Mouse (Mus musculus) lung, adult 2 months (tissue): Measurements from ENCODE around the gene Fam126a. TPM values are rescaled to one million over a fixed set of nuclear protein-coding genes. Genes with fewer than 3 reads are reported as not detected.

Source experiments
- DNase-seq: peaks from one replicate; pipeline ENCODE4 v3.0.0; 2022
- H3K4me1 ChIP-seq: fragments of 200-500 bp; 2 replicates; pipeline ENCODE4 v1.6.1; 2011; ENCODE audit warnings: low read length; ENCODE audit not compliant: control insufficient read depth, insufficient read depth
- H3K4me3 ChIP-seq: fragments of 200-500 bp; replicated peaks from 2 replicates; pipeline ENCODE3; 2011; ENCODE audit warnings: low read depth, mild to moderate bottlenecking, control low read depth, low read length; ENCODE audit errors: extremely low read depth
- CTCF ChIP-seq: fragments of 200-500 bp; IDR thresholded peaks from 2 replicates; pipeline ENCODE4 v1.5.1; 2011; ENCODE audit warnings: mild to moderate bottlenecking, low read length, control low read depth; ENCODE audit not compliant: insufficient read depth
- POLR2A ChIP-seq: fragments of 200-500 bp; IDR thresholded peaks from 2 replicates; pipeline ENCODE4 v1.6.1; 2011; ENCODE audit warnings: low read depth, mild to moderate bottlenecking, control low read depth, low read length, borderline replicate concordance; ENCODE audit errors: extremely low read depth
- WGBS: fragments of 180-500 bp; shearing (Covaris S2); methylation state at CpG from one replicate; pipeline ENCODE4 v1.1.7; 2018; 5-methylcytosine and 5-hydroxymethylcytosine counted together
- polyA plus RNA-seq: library from polyadenylated mRNA; depleted of rRNA; stranded (reverse); fragments of >200 nt; gene quantifications from 2 replicates; pipeline ENCODE4 v1.2.3, GENCODE M21; 2012

Fam126a gene
- polyA plus RNA-seq, 1 experiment, result 7.8 TPM

DNA sequence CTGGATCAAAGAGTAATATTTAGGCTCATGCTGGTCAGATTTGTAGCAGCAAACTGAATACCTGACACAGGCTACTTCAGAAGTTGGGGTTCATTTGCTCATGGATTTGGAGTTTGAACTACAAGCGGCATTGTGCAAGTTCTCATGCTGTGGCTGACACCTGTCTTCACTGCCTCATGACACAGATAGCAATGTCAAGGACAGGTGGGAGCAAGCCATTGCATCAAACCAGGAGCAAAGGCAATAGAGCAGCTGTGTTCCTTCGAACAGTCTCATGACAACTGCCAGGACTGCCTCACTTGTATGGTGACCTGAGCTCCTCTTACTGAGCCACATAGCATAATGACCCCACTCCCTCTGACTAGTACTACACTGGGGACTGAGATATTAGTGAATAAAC, 12.9 kb upstream of the Fam126a start:
- peaks cover 4% of the 10 kb centered on the region for H3K4me1 ChIP-seq
- no peak for DNase-seq
- H3K4me3 ChIP-seq, result no peak overlapping the region
- 87% methylated on average over 2 of the region's 2 CpGs for WGBS
- TF ChIP-seq POLR2A, result no peak
- TF ChIP-seq CTCF, result no peak

DNA sequence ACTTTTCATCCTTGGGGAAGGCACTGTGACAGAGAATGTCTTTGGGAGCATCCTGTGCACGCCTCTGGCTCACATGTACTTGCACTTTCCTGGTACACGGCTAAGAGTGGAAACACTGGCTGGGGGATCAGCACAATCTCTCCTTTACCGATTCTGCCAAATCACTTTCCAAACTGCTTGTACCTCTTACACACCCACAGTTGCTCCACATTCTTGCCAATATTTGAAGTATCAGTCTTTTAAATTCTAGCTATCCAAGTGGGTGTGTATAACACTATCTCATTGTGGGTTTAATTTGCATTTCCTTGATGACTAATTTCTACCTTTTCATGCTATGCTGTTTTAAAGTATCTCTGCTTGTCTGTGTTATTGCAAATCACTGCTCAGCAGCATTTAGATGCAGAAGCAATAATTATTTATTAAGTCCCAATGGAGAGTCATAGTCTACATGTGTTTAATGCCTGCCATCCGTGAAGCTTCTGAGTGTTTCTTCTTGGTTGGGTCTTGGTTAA, 10.9 kb upstream of the Fam126a start:
- H3K4me3 ChIP-seq, result no peak overlapping the region
- WGBS, result 78% methylated on average over 4 of the region's 4 CpGs
- peaks cover 4% of the 10 kb centered on the region for H3K4me1 ChIP-seq
- TF ChIP-seq POLR2A, result no peak
- TF ChIP-seq CTCF, result no peak
- no peak for DNase-seq

DNA sequence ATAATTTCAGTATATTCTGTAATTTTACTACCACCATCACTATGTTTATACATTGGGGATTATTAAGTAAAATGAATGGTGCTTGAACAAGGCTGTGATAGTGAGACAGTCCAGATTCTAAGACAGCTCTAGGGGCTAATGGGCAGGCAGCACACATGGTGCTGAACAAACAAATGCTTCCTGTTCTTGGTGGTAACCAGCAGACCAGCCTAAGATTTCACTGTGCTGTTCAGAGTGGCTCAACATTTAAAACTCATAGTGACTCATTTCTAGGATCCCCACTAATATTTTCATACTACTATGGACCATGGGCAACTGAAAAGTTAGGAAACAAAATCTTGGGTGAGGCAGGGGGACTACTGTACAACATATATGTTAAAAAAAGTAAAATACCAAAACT, 10.1 kb upstream of the Fam126a start:
- peaks cover 4% of the 10 kb centered on the region for H3K4me1 ChIP-seq
- DNase-seq, result no peak
- no peak for TF ChIP-seq POLR2A
- H3K4me3 ChIP-seq, result no peak overlapping the region

DNA sequence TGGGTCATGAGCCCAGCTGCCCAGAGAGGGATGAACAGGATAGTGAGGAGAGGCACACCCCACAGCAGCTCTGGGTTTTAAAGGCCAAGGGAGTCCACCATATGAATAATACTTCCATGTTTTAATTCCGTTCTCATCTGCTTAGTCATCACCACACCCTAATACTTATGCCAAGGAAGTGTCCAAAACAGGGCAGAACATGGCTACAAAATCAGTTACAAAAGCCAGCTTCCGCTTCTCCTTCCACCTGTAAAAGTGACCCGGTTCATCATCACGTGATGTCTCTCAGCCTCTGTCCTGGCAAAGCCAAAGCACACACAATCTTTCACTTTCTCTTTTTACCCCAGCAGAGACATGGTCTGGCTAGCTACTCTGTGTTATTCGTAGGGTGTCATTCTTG, 8.9 kb upstream of the Fam126a start:
- WGBS, result 36% methylated on average over 5 of the region's 5 CpGs
- H3K4me3 ChIP-seq, result peak overlapping the region; percentile 49
- no peak for TF ChIP-seq CTCF
- no peak for TF ChIP-seq POLR2A
- peaks cover 4% of the 10 kb centered on the region for H3K4me1 ChIP-seq
- no peak for DNase-seq

DNA sequence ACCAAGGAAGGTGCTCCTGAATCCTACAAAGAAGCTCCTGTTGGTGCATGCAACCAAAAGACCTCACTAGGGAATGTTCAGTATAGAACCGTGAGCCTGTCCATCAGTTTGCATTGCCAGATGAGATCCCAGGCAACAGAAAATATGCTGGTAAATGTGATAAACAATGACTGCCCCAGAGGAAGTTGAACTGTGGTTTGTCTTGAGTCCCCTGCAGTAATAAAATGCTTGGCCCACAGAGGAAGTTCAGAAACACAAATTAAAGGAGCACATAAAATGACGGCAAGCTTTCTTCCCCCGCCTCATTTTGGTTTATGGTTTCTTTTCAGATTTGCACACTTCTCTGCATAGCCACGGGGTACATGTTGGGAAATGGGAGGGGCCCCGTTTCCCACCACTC, 8.3 kb upstream of the Fam126a start:
- Histone ChIP-seq H3K4me1 (peaks cover 7% of the 10 kb centered on the region), H3K4me3 (no peak overlapping the region)
- WGBS, result 40% methylated on average over 5 of the region's 5 CpGs
- no peak for TF ChIP-seq CTCF
- no peak for TF ChIP-seq POLR2A
- DNase-seq, result no peak

DNA sequence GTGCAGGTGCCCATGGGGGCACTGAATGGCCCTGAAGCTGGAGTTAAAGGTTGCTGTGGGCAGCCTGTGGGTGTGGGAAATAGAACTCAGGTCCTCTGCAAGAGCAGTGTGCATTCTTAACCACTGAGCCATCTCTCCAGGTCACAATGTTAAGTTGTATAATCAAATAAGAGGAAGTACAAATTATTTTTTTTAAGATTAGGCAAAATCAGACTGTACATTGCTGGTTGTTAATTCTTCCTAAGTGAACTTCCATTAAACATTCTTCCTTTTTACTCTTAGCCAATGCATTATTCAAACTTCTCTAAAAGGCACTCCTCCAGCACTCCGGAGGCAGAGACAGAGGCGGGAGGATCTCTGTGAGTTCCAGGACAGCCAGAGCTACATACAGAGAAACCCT, 7.7 kb upstream of the Fam126a start:
- WGBS, result 74% methylated on average over 2 of the region's 2 CpGs
- no peak for DNase-seq
- no peak overlapping the region for H3K4me3 ChIP-seq
- H3K4me1 ChIP-seq, result peaks cover 7% of the 10 kb centered on the region
- no peak for TF ChIP-seq CTCF
- no peak for TF ChIP-seq POLR2A

DNA sequence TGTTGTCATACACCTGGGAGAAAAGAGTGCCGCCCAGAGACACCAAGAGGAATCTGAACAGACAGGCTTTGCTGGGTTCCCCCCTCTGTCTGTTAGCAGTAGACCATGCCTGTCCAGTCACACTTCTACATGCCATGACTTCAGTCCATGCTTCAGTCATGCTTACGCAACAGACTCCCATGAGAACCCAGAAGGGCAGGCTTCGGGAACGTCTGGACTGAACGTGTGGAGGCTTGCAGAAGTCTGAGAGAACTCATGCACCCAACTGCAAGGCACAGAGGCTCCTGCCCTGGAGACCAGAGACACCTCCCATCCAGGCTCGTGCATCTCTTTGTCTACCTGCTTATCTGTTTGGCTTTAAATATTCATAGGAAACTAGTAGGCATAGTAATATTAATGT, 6.2 kb upstream of the Fam126a start:
- DNase-seq, result no peak
- Histone ChIP-seq H3K4me1 (peaks cover 7% of the 10 kb centered on the region), H3K4me3 (no peak overlapping the region)
- TF ChIP-seq POLR2A (no peak), CTCF (no peak)
- WGBS, result 76% methylated on average over 6 of the region's 6 CpGs

DNA sequence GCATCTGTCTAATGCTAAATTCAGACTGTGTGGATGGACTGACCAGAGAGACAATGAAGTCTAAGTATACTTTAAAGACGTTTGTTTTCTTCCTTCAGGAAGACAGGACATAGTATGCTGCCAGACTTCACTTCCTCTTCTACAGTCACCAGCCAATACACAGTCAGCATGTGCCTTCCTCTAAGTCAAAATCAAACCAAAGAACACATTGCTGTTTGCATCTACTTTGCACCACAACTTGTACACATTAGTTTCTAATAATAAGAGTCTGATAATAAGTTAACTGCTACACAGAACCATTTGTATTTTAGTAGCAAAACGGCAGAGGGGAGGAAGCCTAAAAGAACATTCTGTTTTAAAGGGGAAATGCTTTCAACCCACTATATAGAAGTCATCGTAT, 4.5 kb upstream of the Fam126a start:
- peaks cover 7% of the 10 kb centered on the region for H3K4me1 ChIP-seq

DNA sequence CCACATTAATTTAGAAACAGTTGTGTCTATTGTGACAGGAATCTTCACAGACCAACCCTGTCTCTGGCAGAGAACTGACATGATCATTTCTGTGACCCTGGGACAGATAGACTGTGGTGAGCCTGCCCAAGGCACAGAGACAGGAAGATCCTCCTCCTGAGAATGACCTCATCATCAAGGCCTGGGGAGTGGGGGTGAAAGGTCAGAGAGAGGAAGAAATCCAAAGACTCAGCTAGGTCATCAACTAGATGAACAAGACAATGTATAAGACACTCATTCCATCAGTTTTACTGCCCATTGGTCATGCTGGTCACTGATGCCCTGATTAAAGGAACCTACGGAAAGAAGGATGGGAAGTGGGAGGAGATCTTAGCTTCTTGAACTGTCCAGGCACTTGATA, 3.6 kb upstream of the Fam126a start:
- Histone ChIP-seq H3K4me3 (no peak overlapping the region), H3K4me1 (peaks cover 4% of the 10 kb centered on the region)
- no peak for DNase-seq
- 58% methylated on average over 1 of the region's 1 CpGs for WGBS
- TF ChIP-seq POLR2A, result no peak
- no peak for TF ChIP-seq CTCF

More for the DNA sequence above, 4.5 kb upstream of the Fam126a start:
- DNase-seq, result no peak
- no peak for TF ChIP-seq POLR2A
- no peak for TF ChIP-seq CTCF
- H3K4me3 ChIP-seq, result no peak overlapping the region
- 22% methylated on average over 3 of the region's 3 CpGs for WGBS

DNA sequence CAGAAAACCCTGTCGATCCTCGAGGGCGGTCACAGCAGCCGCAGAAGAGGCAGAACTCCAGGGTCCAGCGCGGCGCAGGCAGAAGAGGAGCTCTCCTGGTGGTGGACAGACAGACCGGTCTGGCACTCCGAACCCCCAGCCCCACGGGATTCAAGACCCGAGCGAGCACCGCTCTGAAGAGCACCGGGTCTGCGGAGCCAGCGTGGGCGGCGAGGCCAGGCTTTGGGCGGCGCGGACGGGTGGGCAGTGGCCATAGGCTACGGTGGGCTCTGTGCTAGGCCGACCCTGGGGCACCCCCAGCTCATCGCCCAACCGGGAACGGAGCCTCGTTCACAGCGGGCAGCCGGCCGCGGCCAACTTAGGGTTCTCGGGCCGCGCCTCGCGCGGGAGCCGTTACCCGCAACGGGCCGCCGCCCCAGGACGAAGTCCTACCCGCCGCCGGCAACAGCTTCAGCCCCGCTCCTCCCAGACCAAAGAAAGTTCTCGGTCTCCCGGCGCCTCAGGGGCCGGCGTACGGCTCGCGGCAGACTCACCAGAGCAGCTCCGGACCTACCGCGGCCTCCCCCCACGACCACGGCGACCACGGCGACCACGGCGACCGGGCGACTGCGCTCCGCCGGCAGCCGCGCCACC, 428 bp downstream of the Fam126a start:
- H3K4me3 ChIP-seq, result peak overlapping the region; percentile 80
- TF ChIP-seq CTCF (no peak), POLR2A (no peak)
- peaks cover 4% of the 10 kb centered on the region for H3K4me1 ChIP-seq
- under 1% methylated on average over 73 of the region's 73 CpGs for WGBS
- DNase-seq, result no peak
